Mouse (Mus musculus): ENCODE data around the gene Tdp2.
"Not testable (repeated sequence)": the region's sequence is repeated elsewhere in the genome, so short reads cannot be mapped to it uniquely, and the experiment has no call there.

Tdp2 gene

GRCm38 (mm10) chr13:24824647-24825046 lies 6.8 kb upstream of the Tdp2 start:
- in situ Hi-C loops (cut with MboI) = no loop called here

- in situ Hi-C loops (cut with MboI) = no loop called here
These were observed 5.9 kb upstream of the Tdp2 start for GRCm38 (mm10) chr13:24825587-24825986.

- in situ Hi-C loops (cut with MboI) = no loop called here
These were observed 5.4 kb upstream of the Tdp2 start for GRCm38 (mm10) chr13:24826116-24826515.

GRCm38 (mm10) chr13:24830756-24831352 lies 625 bp upstream of the Tdp2 start:
- in situ Hi-C loops (cut with MboI) = no loop called here

- in situ Hi-C loops (cut with MboI) = no loop called here
These were observed 792 bp downstream of the Tdp2 start for GRCm38 (mm10) chr13:24832131-24832810.

- in situ Hi-C loops (cut with MboI) = no loop called here
These were observed 1.3 kb downstream of the Tdp2 start for GRCm38 (mm10) chr13:24832811-24833155.

- in situ Hi-C loops (cut with MboI) = not testable (repeated sequence)
These were observed 6.3 kb downstream of the Tdp2 start for GRCm38 (mm10) chr13:24837765-24838164.

- in situ Hi-C loops (cut with MboI) = no loop called here
These were observed 8.4 kb downstream of the Tdp2 start for GRCm38 (mm10) chr13:24839831-24840230.

GRCm38 (mm10) chr13:24841702-24842101 lies 10.2 kb downstream of the Tdp2 start:
- in situ Hi-C loops (cut with MboI) = no loop called here

- in situ Hi-C loops (cut with MboI) = no loop called here
These were observed 13.8 kb downstream of the Tdp2 start, which contains the start of gene D130043K22Rik for GRCm38 (mm10) chr13:24844983-24845955. TSS of gene D130043K22Rik (plus strand) at chr13:24845135.

GRCm38 (mm10) chr13:24849318-24849717 lies 17.8 kb downstream of the Tdp2 start:
- in situ Hi-C loops (cut with MboI) = no loop called here

- in situ Hi-C loops (cut with MboI) = no loop called here
These were observed 20.5 kb downstream of the Tdp2 start for GRCm38 (mm10) chr13:24851989-24852388.

- in situ Hi-C loops (cut with MboI) = no loop called here
These were observed 21.1 kb downstream of the Tdp2 start for GRCm38 (mm10) chr13:24852570-24852969.

GRCm38 (mm10) chr13:24859115-24859514 lies 27.6 kb downstream of the Tdp2 start:
- in situ Hi-C loops (cut with MboI) = no loop called here

GRCm38 (mm10) chr13:24861084-24861483 lies 29.6 kb downstream of the Tdp2 start:
- in situ Hi-C loops (cut with MboI) = no loop called here

- in situ Hi-C loops (cut with MboI) = no loop called here
These were observed 30.5 kb downstream of the Tdp2 start for GRCm38 (mm10) chr13:24862021-24862420.

- in situ Hi-C loops (cut with MboI) = no loop called here
These were observed 31.0 kb downstream of the Tdp2 start for GRCm38 (mm10) chr13:24862520-24862919.

GRCm38 (mm10) chr13:24866430-24867402 lies 35.2 kb downstream of the Tdp2 start:
- in situ Hi-C loops (cut with MboI) = no loop called here

- in situ Hi-C loops (cut with MboI) = no loop called here
These were observed 36.3 kb downstream of the Tdp2 start for GRCm38 (mm10) chr13:24867789-24868188.

GRCm38 (mm10) chr13:24868233-24868632 lies 36.8 kb downstream of the Tdp2 start:
- in situ Hi-C loops (cut with MboI) = no loop called here

- in situ Hi-C loops (cut with MboI) = no loop called here
These were observed 48.0 kb downstream of the Tdp2 start for GRCm38 (mm10) chr13:24879359-24880040.
